Mouse (Mus musculus) heart, embryonic 16.5 days (tissue): ENCODE measurements around the gene Epha8. TPM values are rescaled to one million over a fixed set of nuclear protein-coding genes. Genes with fewer than 3 reads are reported as not detected.

Experiments
- ATAC-seq: fragments of 200-750 bp; cut with Nextera tagmentation; replicated peaks from 2 replicates; pipeline ENCODE4 v1.8.0; 2017; ENCODE audit warnings: moderate number of reproducible peaks; ENCODE audit not compliant: insufficient read depth, low FRiP score; ENCODE audit errors: extremely low read depth
- H3K27ac ChIP-seq: fragments of 300-500 bp; sonication (generic); 2 replicates; pipeline ENCODE4 v1.5.1; 2014; ENCODE audit warnings: mild to moderate bottlenecking, low read length, control low read depth, moderate library complexity
- H3K27me3 ChIP-seq: fragments of 300-500 bp; sonication (generic); 2 replicates; pipeline ENCODE4 v1.6.1; 2014; ENCODE audit warnings: low read length, mixed read lengths; ENCODE audit not compliant: control insufficient read depth, insufficient read depth
- H3K36me3 ChIP-seq: fragments of 300-500 bp; sonication (generic); 2 replicates; pipeline ENCODE4 v1.6.1; 2014; ENCODE audit not compliant: control insufficient read depth, insufficient read depth
- H3K4me1 ChIP-seq: fragments of 300-500 bp; sonication (generic); 2 replicates; pipeline ENCODE4 v1.6.1; 2014; ENCODE audit warnings: low read length, mixed read lengths; ENCODE audit not compliant: control insufficient read depth, insufficient read depth
- H3K4me2 ChIP-seq: fragments of 300-500 bp; sonication (generic); 2 replicates; pipeline ENCODE4 v1.6.1; 2014; ENCODE audit warnings: low read depth, mild to moderate bottlenecking, control low read depth, low read length
- H3K4me3 ChIP-seq: fragments of 300-500 bp; sonication (generic); 2 replicates; pipeline ENCODE4 v1.5.1; 2014; ENCODE audit warnings: mild to moderate bottlenecking, control low read depth, low read length
- H3K9ac ChIP-seq: fragments of 300-500 bp; sonication (generic); 2 replicates; pipeline ENCODE4 v1.6.1; 2014; ENCODE audit warnings: low read length, control low read depth
- H3K9me3 ChIP-seq: fragments of 300-500 bp; sonication (generic); replicated peaks from 2 replicates; pipeline ENCODE4 v1.6.1; 2016; ENCODE audit warnings: low read length; ENCODE audit not compliant: control insufficient read depth
- WGBS: fragments of 180-500 bp; shearing (Covaris S2); extraction: QIAGEN DNeasy Blood & Tissue Kit; methylation state at CpG from one replicate; pipeline ENCODE4 v1.1.7; 2014; 5-methylcytosine and 5-hydroxymethylcytosine counted together
- polyA plus RNA-seq: library from polyadenylated mRNA; unstranded; fragments of >200 nt; fragmentation: Nextera tagmentation; extraction: Ambion mirVana; gene quantifications from 2 replicates; pipeline ENCODE4 v1.2.1, GENCODE M21; 2015

The Epha8 gene
- polyA plus RNA-seq, 1 experiment from 2014 or later, result not detected

DNA sequence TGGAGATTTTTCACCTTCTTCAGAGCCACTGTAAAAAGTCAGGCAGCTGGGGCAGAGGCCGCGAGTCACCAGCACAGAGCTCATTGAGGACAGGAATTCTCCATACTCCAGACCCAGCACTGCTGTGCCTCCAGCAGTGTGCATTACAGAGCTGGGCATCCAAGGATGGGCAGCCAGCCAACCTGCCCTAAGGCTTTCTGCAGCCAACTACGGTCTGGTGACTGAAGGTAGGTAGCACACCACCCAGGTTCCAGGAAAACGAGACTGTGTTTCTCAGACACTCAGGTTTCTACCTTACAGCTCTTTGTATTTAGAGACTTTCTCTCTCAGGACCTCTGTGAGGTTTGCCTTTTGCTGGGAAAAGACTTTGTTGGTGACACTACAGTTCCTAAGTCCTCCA is 24.3 kb upstream of the Epha8 start:
- Histone ChIP-seq H3K4me1 (no peaks in the 10 kb centered on the region), H3K27me3 (peaks cover 8% of the 10 kb centered on the region), H3K4me2 (no peak overlapping the region), H3K4me3 (no peak overlapping the region), H3K36me3 (peaks cover 10% of the 10 kb centered on the region), H3K9me3 (no peaks in the 10 kb centered on the region), H3K9ac (no peak overlapping the region), H3K27ac (no peak overlapping the region)
- 66% methylated on average over 4 of the region's 4 CpGs for WGBS
- no peak for ATAC-seq

DNA sequence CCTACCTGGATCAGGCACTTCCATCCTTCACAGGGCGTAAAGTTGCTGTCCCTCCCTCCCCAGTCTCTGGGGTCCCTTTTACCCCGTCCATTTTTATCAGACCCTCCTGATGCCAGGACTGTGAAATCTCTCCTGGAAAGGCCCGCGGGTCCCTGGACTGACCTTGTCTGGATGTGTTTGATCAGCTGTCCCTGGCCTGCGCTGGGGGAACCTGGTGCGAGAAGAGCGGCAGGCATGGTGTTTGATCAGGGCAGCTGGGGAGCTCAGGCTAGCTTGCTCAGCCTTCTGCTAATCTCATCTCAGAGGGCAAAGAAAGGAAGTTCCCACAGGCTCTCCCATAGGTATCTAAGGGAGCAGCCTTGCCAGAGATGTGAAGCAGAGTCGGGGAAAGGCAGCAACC is 20.6 kb upstream of the Epha8 start:
- WGBS, result 42% methylated on average over 8 of the region's 8 CpGs
- Histone ChIP-seq H3K4me3 (no peak overlapping the region), H3K27ac (no peak overlapping the region)

DNA sequence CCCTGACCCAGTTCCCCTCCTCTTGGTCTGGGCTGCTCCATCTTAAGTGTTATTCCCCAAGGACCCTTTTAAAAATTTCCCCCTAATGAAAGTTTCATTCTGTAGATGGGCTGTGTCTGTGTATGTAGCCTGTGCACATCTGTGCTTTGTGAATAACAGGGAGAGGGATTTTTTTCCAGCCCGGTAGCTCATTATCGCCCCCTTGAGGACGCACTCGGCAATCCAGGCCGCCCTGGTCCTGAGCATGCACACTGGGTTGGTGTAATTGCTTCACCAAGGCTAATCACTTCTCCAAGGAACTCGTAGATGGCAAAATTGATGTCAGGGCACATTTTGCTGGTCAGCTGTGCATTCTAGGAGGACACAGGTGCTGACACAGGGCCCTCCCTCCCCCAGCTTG is 14.3 kb upstream of the Epha8 start:
- no peak for ATAC-seq
- 7% methylated on average over 6 of the region's 6 CpGs for WGBS
- Histone ChIP-seq H3K27me3 (peaks cover 69% of the 10 kb centered on the region), H3K36me3 (no peaks in the 10 kb centered on the region), H3K9me3 (no peaks in the 10 kb centered on the region), H3K27ac (no peak overlapping the region), H3K4me1 (no peaks in the 10 kb centered on the region), H3K4me3 (no peak overlapping the region), H3K4me2 (no peak overlapping the region), H3K9ac (no peak overlapping the region)

More for the DNA sequence above, 20.6 kb upstream of the Epha8 start:
- Histone ChIP-seq H3K9me3 (no peaks in the 10 kb centered on the region), H3K4me2 (no peak overlapping the region), H3K27me3 (peaks cover 18% of the 10 kb centered on the region), H3K36me3 (no peaks in the 10 kb centered on the region), H3K4me1 (no peaks in the 10 kb centered on the region), H3K9ac (no peak overlapping the region)
- ATAC-seq, result no peak

DNA sequence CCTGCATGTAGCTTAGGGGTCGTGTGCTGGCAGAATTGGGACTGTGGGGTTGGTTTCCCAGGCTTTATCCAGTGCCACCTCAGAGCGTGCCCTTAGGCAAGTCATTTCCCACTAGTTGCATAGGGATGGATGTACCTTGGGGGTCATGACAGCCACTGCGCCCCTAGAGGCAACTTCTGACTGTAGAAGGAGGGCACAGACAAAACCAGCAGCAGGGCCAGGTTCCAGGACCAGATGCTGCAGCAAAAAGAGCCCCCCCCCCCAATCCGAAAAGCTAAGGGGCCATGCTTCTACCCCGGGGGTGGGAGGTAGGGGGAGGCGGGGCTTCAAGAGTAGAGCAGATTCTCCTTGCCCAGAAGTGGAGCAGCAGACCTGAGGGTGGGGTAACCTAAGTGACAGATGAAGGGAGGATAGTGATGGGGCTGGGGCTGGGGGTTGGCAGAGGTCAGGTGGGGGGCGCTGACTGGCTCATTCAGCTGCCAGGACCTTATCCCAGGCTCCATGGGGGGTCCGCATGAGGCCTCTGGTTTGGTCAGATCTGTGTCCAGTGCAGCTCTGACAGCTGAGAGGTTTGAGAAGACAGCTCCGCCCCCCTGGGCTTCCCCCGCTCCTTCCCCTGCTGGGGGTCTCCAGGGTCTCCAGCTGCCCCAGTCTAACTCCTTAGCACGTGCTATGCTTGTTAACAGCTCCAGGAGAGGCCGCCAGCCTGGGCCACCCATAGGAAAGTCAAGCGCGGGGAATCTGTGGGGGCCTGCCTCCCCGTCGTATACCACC is 13.1 kb upstream of the Epha8 start:
- peaks cover 81% of the 10 kb centered on the region for H3K27me3 ChIP-seq
- peaks cover under 1% of the 10 kb centered on the region; the same call in 1 of the 2 replicates for H3K4me1 ChIP-seq
- H3K9ac ChIP-seq, result no peak overlapping the region
- ATAC-seq, result no peak
- WGBS, result 26% methylated on average over 14 of the region's 16 CpGs
- H3K9me3 ChIP-seq, result no peaks in the 10 kb centered on the region
- no peak overlapping the region for H3K4me2 ChIP-seq
- no peak overlapping the region for H3K27ac ChIP-seq
- H3K4me3 ChIP-seq, result no peak overlapping the region
- no peaks in the 10 kb centered on the region for H3K36me3 ChIP-seq

DNA sequence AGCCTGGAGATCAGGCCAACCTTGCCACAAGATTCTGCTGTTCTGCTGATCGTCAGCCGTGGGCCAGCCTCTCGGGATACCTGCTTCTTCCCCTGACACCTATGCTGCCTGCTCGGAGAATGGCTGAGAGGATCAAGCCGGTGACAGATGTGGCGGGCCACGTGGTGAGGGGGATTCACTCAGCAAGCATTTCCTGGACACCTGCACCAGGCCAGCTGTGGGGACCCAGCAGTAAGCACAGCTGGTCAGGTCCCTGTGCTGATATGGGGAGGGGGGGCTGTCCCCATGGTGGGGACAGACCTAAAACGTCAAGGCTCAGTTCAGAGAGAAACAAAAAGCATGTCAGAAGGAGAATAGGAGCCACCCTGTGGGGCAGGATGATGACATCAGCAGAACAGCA is 12.5 kb upstream of the Epha8 start:
- Histone ChIP-seq H3K27ac (no peak overlapping the region), H3K36me3 (no peaks in the 10 kb centered on the region), H3K27me3 (peaks cover 85% of the 10 kb centered on the region), H3K4me1 (peaks cover 2% of the 10 kb centered on the region; the same call in 1 of the 2 replicates), H3K4me3 (no peak overlapping the region), H3K9me3 (no peaks in the 10 kb centered on the region), H3K9ac (no peak overlapping the region), H3K4me2 (no peak overlapping the region)
- 44% methylated on average over 8 of the region's 8 CpGs for WGBS
- no peak for ATAC-seq

DNA sequence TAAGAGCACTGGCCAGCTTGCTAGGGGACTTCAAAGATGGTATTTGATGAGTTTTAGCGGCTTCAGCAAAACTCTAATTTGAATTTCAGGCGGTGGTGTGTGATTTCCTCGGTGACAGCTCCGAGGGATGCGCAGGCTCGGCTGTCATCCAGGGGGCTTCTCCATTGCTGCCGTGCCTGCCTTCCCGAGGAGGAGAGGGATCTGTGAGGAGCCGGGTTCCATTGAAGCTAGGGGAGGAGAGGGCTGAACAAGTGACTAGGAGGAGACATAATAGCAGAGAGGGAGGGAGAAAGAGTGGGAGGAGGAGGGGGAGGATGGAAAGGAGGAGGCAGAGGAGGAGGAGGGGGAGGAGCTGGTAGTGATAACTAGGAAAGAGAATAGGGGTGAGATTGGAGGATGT is 10.9 kb upstream of the Epha8 start:
- no peak overlapping the region for H3K27ac ChIP-seq
- no peaks in the 10 kb centered on the region for H3K9me3 ChIP-seq
- H3K27me3 ChIP-seq, result peaks cover 90% of the 10 kb centered on the region
- WGBS, result 23% methylated on average over 9 of the region's 9 CpGs
- no peak for ATAC-seq
- H3K4me1 ChIP-seq, result peaks cover 2% of the 10 kb centered on the region; the same call in 1 of the 2 replicates
- no peak overlapping the region for H3K4me2 ChIP-seq
- no peaks in the 10 kb centered on the region for H3K36me3 ChIP-seq
- no peak overlapping the region for H3K9ac ChIP-seq
- H3K4me3 ChIP-seq, result no peak overlapping the region

DNA sequence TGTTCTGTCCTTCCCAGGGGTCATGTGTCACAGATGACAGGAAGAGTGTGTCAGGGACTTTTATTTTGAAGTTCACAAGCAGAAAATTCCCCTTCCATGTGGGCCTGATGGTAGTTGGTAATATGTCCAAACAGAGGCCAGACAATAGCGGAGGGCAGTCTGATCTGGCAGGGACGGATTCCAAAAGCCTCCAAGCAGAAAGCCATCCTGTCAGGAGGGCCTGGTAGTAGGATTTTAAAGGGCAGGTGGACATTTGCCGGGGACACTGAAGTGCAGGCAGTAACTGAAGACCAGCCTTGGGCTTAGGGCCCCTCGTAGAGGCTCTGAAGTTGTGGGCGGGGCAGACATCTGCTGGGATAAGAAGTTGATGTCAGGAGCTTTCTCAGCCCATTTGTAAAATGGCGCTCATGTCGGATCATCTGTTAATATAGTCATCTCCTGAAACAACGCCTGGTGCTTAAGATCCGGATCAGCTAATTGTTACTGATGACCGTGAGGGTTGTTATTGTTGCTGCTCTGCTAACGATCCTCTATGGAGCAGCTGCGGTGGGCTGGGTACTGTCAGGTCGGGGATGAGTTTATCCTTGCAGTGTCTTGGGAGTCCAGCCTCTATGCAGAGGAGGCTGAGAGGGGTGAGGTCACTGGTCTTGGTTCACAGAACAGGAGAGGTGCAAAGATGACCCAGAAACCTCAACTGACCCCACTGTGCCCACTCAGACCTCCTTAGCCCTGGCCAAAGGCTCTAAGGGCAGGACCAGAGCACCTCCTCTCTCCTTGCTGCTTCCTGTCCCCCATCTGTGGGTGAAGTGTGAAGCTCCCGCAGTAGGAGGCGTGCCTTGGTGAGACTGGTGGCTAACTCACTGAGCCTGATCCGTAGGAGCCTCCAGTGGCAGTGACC is 10.1 kb upstream of the Epha8 start:
- no peaks in the 10 kb centered on the region for H3K9me3 ChIP-seq
- H3K4me2 ChIP-seq, result no peak overlapping the region
- no peaks in the 10 kb centered on the region for H3K36me3 ChIP-seq
- H3K4me3 ChIP-seq, result no peak overlapping the region
- H3K4me1 ChIP-seq, result peaks cover 2% of the 10 kb centered on the region; the same call in 1 of the 2 replicates
- ATAC-seq, result no peak
- 37% methylated on average over 16 of the region's 16 CpGs for WGBS
- H3K27me3 ChIP-seq, result peaks cover 92% of the 10 kb centered on the region
- no peak overlapping the region for H3K27ac ChIP-seq
- H3K9ac ChIP-seq, result no peak overlapping the region

DNA sequence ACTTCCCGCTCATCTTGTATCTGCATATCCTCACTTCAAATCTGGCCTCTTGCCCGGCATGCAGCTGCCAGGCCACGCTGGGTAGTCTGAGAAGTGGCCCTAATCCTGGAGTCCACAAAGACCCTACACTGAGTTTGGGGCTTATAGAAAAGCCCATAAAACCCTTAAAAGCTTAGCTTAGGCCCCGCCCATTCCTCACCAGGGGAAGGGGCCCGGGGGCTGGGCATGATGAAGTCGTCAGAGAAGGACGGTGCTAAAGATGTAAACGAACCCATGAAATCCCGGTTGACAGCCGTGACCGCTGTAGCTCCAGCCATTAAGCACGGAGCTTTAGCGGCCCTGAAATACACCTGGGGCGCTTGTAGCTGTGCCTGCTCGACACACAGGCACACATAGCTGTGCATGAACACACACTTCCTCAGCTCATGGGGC is 8.4 kb upstream of the Epha8 start:
- Histone ChIP-seq H3K27ac (no peak overlapping the region), H3K4me2 (no peak overlapping the region), H3K4me1 (peaks cover 2% of the 10 kb centered on the region; the same call in 1 of the 2 replicates), H3K27me3 (peaks cover 83% of the 10 kb centered on the region), H3K9ac (no peak overlapping the region), H3K9me3 (no peaks in the 10 kb centered on the region), H3K36me3 (no peaks in the 10 kb centered on the region), H3K4me3 (no peak overlapping the region)
- ATAC-seq, result no peak
- WGBS, result 26% methylated on average over 15 of the region's 15 CpGs

DNA sequence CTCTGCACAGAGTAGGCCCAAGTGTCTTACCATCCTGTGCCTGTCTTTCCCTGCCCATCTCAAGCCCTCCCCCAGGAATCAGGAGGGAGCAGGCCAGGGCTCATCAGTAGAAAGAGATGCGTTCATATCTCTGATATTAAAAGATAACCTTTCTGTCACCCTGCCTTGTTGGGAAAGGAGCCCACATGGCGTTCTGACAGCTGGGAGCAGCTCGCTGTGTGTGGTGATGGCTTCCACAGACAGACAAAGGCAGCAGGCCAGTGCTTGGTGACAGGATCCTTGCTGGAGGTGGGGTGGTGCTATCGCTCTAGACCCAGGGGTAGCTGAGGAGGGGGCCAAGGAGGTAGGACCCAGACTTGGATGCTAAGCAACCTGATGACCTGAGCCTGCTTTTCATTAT is 5.8 kb upstream of the Epha8 start:
- Histone ChIP-seq H3K4me2 (no peak overlapping the region), H3K27me3 (peaks cover 79% of the 10 kb centered on the region), H3K9ac (no peak overlapping the region), H3K9me3 (no peaks in the 10 kb centered on the region), H3K36me3 (no peaks in the 10 kb centered on the region), H3K4me1 (peaks cover 2% of the 10 kb centered on the region; the same call in 1 of the 2 replicates), H3K4me3 (no peak overlapping the region), H3K27ac (no peak overlapping the region)
- no peak for ATAC-seq
- WGBS, result 60% methylated on average over 4 of the region's 4 CpGs
